Mouse (Mus musculus) megakaryocyte-erythroid progenitor cell, adult 5 weeks (primary cell): ENCODE measurements around the gene Glt1d1. TPM values are rescaled to one million over a fixed set of nuclear protein-coding genes. Genes with fewer than 3 reads are reported as not detected.

Experiments used
- polyA plus RNA-seq: library from polyadenylated mRNA; stranded (reverse); fragments of >175 nt; gene quantifications from 2 replicates; pipeline ENCODE4 v1.2.3, GENCODE M21; 2012

The Glt1d1 gene
- polyA plus RNA-seq = 1.4 and 1.9 TPM in 2 replicates

GRCm38 (mm10) chr5:127632167-127633145, at the start of gene Glt1d1, which contains the start of gene Slc15a4:
Gene Glt1d1 (plus strand): TSS chr5:127632262.
Gene Slc15a4 (minus strand): TSS chr5:127632897.

Other genes with a start within 250 kb of the Glt1d1 start
- 20.3 and 37.9 TPM in 2 replicates for gene Slc15a4, start 635 bp downstream of the Glt1d1 start, polyA plus RNA-seq